Mouse (Mus musculus) heart, adult 2 months (tissue): ENCODE data around the gene Smchd1.

Source experiments
- CTCF ChIP-seq: fragments of 200-600 bp; IDR thresholded peaks from 2 replicates; pipeline ENCODE4 v1.8.1; 2022; ENCODE audit warnings: antibody characterized with exemption, mild to moderate bottlenecking, moderate library complexity
- EP300 ChIP-seq: fragments of 200-500 bp; IDR thresholded peaks from 2 replicates; pipeline ENCODE4 v1.6.1; 2011; ENCODE audit warnings: low read depth, low read length, control low read depth; ENCODE audit not compliant: insufficient read depth
- POLR2A ChIP-seq: fragments of 200-500 bp; IDR thresholded peaks from 2 replicates; pipeline ENCODE4 v1.6.1; 2011; ENCODE audit warnings: mild to moderate bottlenecking, low read depth, low read length, control low read depth; ENCODE audit not compliant: insufficient read depth

DNA sequence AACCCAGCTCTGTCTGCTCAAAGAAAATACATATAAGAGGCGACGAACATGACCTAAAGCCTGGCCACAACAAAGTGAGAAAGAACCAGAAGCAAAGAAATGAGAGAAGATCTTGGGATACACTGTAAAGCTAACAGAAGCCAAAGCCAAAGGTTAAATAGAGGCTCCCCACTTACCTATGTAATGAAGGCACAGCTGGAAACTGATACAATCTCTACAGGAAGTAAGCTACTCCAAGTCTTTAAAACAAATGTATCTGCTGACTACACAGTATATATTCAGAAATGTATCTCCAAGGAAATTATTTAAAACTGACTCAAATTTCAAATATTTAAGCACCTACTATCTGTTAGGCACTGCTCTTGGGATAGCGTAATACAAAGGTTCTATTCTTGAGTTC lies 14.8 kb downstream of the Smchd1 start:
- TF ChIP-seq CTCF (no peak), POLR2A (no peak), EP300 (no peak)
